Mouse (Mus musculus) limb, embryonic 10.5 days (tissue): ENCODE data around the gene Xpot. TPM values are rescaled to one million over a fixed set of nuclear protein-coding genes. Genes with fewer than 3 reads are reported as not detected.
A peak's percentile ranks its signal among the peaks of the same experiment; 100 is the strongest.

Experiments used
- DNase-seq: peaks from one replicate; pipeline ENCODE4 v3.0.0-alpha.2; 2017; ENCODE audit warnings: low spot score
- H3K27ac ChIP-seq: fragments of 300-500 bp; sonication (generic); 2 replicates; pipeline ENCODE4 v1.5.1; 2016; ENCODE audit warnings: mild to moderate bottlenecking
- H3K27me3 ChIP-seq: fragments of 300-500 bp; sonication (generic); 2 replicates; pipeline ENCODE4 v1.6.1; 2016; ENCODE audit warnings: low read depth, mild to moderate bottlenecking; ENCODE audit not compliant: poor library complexity, severe bottlenecking
- H3K36me3 ChIP-seq: fragments of 300-500 bp; sonication (generic); 2 replicates; pipeline ENCODE4 v1.6.1; 2016; ENCODE audit warnings: mild to moderate bottlenecking, moderate library complexity
- H3K4me1 ChIP-seq: fragments of 300-500 bp; sonication (generic); 2 replicates; pipeline ENCODE4 v1.6.1; 2016
- H3K4me3 ChIP-seq: fragments of 300-500 bp; sonication (generic); 2 replicates; pipeline ENCODE4 v1.5.1; 2016; ENCODE audit warnings: mild to moderate bottlenecking, moderate library complexity
- H3K9me3 ChIP-seq: fragments of 300-500 bp; sonication (generic); replicated peaks from 2 replicates; pipeline ENCODE4 v1.6.1; 2016; ENCODE audit warnings: mild to moderate bottlenecking
- WGBS: fragments of 180-500 bp; shearing (Covaris S2); methylation state at CpG from one replicate; pipeline ENCODE4 v1.1.7; 2016; 5-methylcytosine and 5-hydroxymethylcytosine counted together
- polyA plus RNA-seq: library from polyadenylated mRNA; unstranded; fragments of >200 nt; fragmentation: Nextera tagmentation; extraction: Ambion mirVana; gene quantifications from 2 replicates; pipeline ENCODE4 v1.2.1, GENCODE M21; 2016

The Xpot gene
- polyA plus RNA-seq, 1 experiment from 2014 or later: 58.0 TPM

DNA sequence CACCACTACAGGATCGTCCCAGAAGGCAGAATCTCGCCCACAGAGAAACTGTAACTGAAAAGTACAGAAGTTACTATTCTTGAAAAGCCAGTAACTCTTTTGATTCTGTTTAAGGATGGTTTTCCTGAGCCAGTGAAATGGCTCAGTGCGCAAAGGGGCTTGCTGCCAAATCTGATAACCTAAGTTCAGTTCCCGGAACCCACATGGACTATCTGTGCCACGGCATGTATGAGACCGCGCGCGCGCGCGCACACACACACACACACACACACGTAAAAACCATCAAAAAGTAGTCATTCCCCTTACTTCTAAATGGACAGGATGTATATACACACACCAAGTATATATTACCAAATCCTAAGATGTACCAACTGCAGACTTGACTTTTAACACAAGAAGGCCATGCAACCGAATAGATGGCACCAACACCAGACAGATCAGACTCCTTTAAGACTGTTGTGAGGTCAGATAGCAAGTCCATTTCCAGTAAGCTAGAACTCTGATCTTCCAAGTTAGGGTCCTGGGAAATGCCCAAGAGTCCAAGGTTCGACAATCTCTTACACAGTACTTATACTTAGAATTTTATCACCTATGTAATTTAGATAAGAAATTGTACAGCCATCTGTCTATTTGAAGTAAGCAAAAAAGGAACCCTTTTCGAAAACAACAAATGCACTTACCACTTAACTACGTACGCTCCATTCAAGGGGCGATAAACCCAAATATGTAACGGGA, 40.9 kb downstream of the Xpot start:
- H3K4me1 ChIP-seq: peaks cover 10% of the 10 kb centered on the region
- H3K27me3 ChIP-seq: no peaks in the 10 kb centered on the region
- H3K36me3 ChIP-seq: peaks cover 54% of the 10 kb centered on the region
- 92% methylated on average over 20 of the region's 20 CpGs for WGBS
- DNase-seq: no peak
- H3K27ac ChIP-seq: no peak overlapping the region
- no peaks in the 10 kb centered on the region for H3K9me3 ChIP-seq
- peak overlapping the region; percentile 87 for H3K4me3 ChIP-seq

GRCm38 (mm10) chr10:121584033-121584432, 42.1 kb downstream of the Xpot start:
- DNase-seq: no peak
- 97% methylated on average over 10 of the region's 10 CpGs for WGBS
- Histone ChIP-seq H3K27me3 (no peaks in the 10 kb centered on the region), H3K4me3 (no peak overlapping the region), H3K36me3 (peaks cover 47% of the 10 kb centered on the region), H3K27ac (no peak overlapping the region), H3K9me3 (no peaks in the 10 kb centered on the region), H3K4me1 (peaks cover 10% of the 10 kb centered on the region)

GRCm38 (mm10) chr10:121583016-121583415, 43.1 kb downstream of the Xpot start:
- Histone ChIP-seq H3K36me3 (peaks cover 47% of the 10 kb centered on the region), H3K9me3 (no peaks in the 10 kb centered on the region), H3K27ac (no peak overlapping the region), H3K4me1 (peaks cover 10% of the 10 kb centered on the region), H3K27me3 (no peaks in the 10 kb centered on the region), H3K4me3 (no peak overlapping the region)
- no peak for DNase-seq
- 97% methylated on average over 12 of the region's 12 CpGs for WGBS

DNA sequence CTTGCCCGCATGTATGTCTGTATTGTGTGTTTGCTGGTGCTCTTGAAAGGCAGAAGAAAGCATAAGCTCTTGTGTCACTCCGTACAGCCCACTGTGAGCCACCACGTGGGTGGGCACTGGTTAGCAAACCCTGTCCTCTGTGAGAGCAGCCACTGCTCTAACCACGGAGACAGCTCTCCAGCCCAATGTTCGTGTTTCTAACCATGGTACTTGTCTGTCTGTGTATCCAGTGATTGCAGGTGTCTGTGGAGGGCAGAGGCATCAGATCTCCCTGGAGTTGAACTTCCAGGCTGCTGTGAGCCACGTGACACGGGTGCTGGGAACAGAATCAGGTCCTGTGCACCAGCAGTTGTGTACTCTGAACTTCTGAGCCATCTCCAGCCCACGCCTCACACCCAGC, 43.8 kb downstream of the Xpot start:
- peaks cover 54% of the 10 kb centered on the region for H3K36me3 ChIP-seq

DNA sequence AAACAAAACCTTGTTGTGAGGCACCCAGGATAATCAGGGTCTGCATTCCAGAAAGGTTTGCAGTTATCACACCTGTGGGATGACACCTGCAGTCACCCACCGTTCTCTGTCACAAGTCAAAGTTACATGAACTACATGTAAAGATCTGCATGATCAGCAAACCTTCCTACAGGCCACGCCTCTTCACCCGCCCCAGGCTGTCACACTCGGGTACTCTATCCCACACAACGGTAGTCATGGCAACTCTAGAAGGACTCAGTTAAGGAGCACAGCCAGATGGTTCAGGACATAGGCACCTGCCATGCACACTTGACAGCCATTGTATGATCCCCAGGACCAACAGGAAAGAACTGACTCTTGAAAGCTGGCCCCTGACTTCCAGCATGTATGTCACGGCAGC, 44.7 kb downstream of the Xpot start:
- WGBS: 91% methylated on average over 6 of the region's 6 CpGs
- no peaks in the 10 kb centered on the region for H3K9me3 ChIP-seq
- peaks cover 10% of the 10 kb centered on the region for H3K4me1 ChIP-seq
- no peaks in the 10 kb centered on the region for H3K27me3 ChIP-seq
- H3K4me3 ChIP-seq: no peak overlapping the region
- peaks cover 57% of the 10 kb centered on the region for H3K36me3 ChIP-seq
- DNase-seq: no peak
- no peak overlapping the region for H3K27ac ChIP-seq

More for the DNA sequence above, 43.8 kb downstream of the Xpot start:
- Histone ChIP-seq H3K4me1 (peaks cover 10% of the 10 kb centered on the region), H3K27me3 (no peaks in the 10 kb centered on the region), H3K27ac (no peak overlapping the region), H3K9me3 (no peaks in the 10 kb centered on the region), H3K4me3 (no peak overlapping the region)
- WGBS: 95% methylated on average over 8 of the region's 8 CpGs
- no peak for DNase-seq

GRCm38 (mm10) chr10:121580381-121580780, 45.8 kb downstream of the Xpot start:
- no peaks in the 10 kb centered on the region for H3K27me3 ChIP-seq
- WGBS: 97% methylated on average over 5 of the region's 5 CpGs
- H3K4me3 ChIP-seq: no peak overlapping the region
- H3K27ac ChIP-seq: no peak overlapping the region
- peaks cover 4% of the 10 kb centered on the region for H3K4me1 ChIP-seq
- H3K9me3 ChIP-seq: no peaks in the 10 kb centered on the region
- DNase-seq: no peak
- peaks cover 68% of the 10 kb centered on the region for H3K36me3 ChIP-seq

DNA sequence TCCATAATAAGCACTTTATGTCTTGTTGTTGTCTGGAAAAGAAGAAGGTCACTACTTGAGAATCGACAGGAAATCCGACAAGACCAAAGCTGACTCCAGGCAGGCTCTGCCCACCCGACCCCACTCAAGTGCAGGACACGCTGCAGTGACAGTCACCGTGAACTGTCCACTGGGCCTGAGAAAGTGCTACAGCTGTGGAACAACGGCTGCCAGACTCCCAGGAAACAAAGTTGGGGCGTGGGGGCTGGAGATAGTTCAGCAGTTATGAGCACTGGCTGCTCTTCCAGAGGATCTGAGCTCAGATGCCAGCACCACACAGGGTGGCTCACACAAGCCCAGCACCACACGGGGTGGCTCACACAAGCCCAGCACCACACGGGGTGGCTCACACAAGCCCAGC, 49.8 kb downstream of the Xpot start:
- no peaks in the 10 kb centered on the region for H3K4me1 ChIP-seq
- no peaks in the 10 kb centered on the region for H3K27me3 ChIP-seq
- H3K36me3 ChIP-seq: peaks cover 67% of the 10 kb centered on the region
- 91% methylated on average over 9 of the region's 9 CpGs for WGBS
- H3K4me3 ChIP-seq: no peak overlapping the region
- no peaks in the 10 kb centered on the region for H3K9me3 ChIP-seq
- H3K27ac ChIP-seq: no peak overlapping the region
- no peak for DNase-seq

DNA sequence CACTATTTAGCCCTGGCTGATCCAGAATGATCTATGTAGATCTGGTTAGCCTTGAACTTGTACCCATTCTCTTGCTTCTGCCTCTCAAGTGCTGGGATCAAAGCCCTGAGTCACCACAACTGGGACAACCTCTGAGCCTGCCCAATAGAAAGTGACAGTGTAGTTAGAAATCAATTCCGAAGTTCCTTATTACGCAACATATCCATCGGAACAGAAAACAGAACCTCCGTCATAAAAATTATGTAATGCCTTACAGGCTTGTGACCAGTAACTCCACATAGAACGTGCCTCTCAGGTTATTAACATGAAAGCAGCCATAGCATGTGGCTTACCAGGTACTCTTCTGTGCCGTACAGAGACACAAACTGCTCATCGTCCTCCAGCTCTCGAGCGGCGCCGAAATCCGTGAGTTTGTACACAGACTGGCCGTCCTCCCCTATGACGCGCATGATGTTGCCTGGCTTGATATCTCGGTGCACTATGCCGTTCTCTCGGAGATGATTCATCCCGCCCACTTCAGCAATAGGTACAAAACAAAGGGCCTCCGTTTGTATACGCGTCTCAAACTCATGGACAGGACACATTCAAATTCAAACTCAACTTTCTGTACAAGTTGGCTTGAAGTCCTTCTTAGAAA, 54.5 kb downstream of the Xpot start:
- no peaks in the 10 kb centered on the region for H3K27me3 ChIP-seq
- 0 out of 2 replicates have a peak, but pooled peaks cover 5% of the 10 kb centered on the region for H3K4me1 ChIP-seq
- no peak overlapping the region for H3K4me3 ChIP-seq
- H3K9me3 ChIP-seq: no peaks in the 10 kb centered on the region
- no peak overlapping the region for H3K27ac ChIP-seq
- DNase-seq: peak; percentile 21
- peaks cover 72% of the 10 kb centered on the region for H3K36me3 ChIP-seq
- 97% methylated on average over 22 of the region's 22 CpGs for whole genome bisulfite sequencing

GRCm38 (mm10) chr10:121571031-121571430, 55.1 kb downstream of the Xpot start:
- Histone ChIP-seq H3K9me3 (no peaks in the 10 kb centered on the region), H3K27ac (no peak overlapping the region), H3K27me3 (no peaks in the 10 kb centered on the region), H3K36me3 (peaks cover 67% of the 10 kb centered on the region), H3K4me3 (no peak overlapping the region), H3K4me1 (0 out of 2 replicates have a peak, but pooled peaks cover 5% of the 10 kb centered on the region)
- 97% methylated on average over 3 of the region's 3 CpGs for WGBS
- DNase-seq: no peak

DNA sequence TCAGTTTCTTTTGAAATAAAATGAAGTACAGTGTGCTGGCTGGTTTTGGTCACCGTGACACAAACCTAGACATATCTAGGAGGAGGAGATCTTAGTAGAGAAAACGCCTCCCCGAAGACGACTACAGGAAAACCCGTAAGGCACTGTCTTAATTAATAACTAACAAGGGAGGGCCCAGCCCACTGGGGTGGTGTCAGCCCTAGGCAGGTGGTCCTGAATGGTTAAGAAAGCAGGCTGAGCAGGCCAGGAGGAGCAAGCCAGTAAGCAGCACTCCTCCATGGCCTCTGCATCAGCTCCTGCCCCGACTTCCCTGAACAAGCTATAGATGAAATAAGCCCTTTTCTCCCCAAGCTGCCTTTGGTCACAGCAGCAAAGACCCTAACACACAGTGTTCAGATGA, 56.3 kb downstream of the Xpot start:
- 83% methylated on average over 6 of the region's 6 CpGs for WGBS
- peaks cover 67% of the 10 kb centered on the region for H3K36me3 ChIP-seq
- DNase-seq: no peak
- H3K27ac ChIP-seq: no peak overlapping the region
- H3K4me3 ChIP-seq: no peak overlapping the region
- no peaks in the 10 kb centered on the region for H3K27me3 ChIP-seq
- no peaks in the 10 kb centered on the region for H3K9me3 ChIP-seq
- H3K4me1 ChIP-seq: 0 out of 2 replicates have a peak, but pooled peaks cover 5% of the 10 kb centered on the region

- Histone ChIP-seq H3K4me1 (0 out of 2 replicates have a peak, but pooled peaks cover 5% of the 10 kb centered on the region), H3K27me3 (no peaks in the 10 kb centered on the region), H3K9me3 (no peaks in the 10 kb centered on the region), H3K27ac (no peak overlapping the region), H3K36me3 (peaks cover 67% of the 10 kb centered on the region), H3K4me3 (no peak overlapping the region)
- WGBS: 15% methylated on average over 23 of the region's 23 CpGs
- peak; percentile 32 for DNase-seq
These were observed 57.0 kb downstream of the Xpot start for GRCm38 (mm10) chr10:121569001-121569589.

GRCm38 (mm10) chr10:121568534-121568933, 57.6 kb downstream of the Xpot start:
- WGBS: 77% methylated on average over 7 of the region's 7 CpGs
- no peak overlapping the region for H3K27ac ChIP-seq
- no peaks in the 10 kb centered on the region for H3K27me3 ChIP-seq
- H3K36me3 ChIP-seq: peaks cover 71% of the 10 kb centered on the region
- no peak overlapping the region for H3K4me3 ChIP-seq
- H3K9me3 ChIP-seq: no peaks in the 10 kb centered on the region
- DNase-seq: no peak
- H3K4me1 ChIP-seq: 0 out of 2 replicates have a peak, but pooled peaks cover 5% of the 10 kb centered on the region

- no peak overlapping the region for H3K27ac ChIP-seq
- H3K36me3 ChIP-seq: peaks cover 76% of the 10 kb centered on the region
- H3K9me3 ChIP-seq: no peaks in the 10 kb centered on the region
- DNase-seq: no peak
- 97% methylated on average over 10 of the region's 10 CpGs for WGBS
- H3K27me3 ChIP-seq: no peaks in the 10 kb centered on the region
- H3K4me3 ChIP-seq: no peak overlapping the region
- H3K4me1 ChIP-seq: 0 out of 2 replicates have a peak, but pooled peaks cover 5% of the 10 kb centered on the region
These were observed 58.1 kb downstream of the Xpot start for GRCm38 (mm10) chr10:121568026-121568425.
